In the genomic region with DNA sequence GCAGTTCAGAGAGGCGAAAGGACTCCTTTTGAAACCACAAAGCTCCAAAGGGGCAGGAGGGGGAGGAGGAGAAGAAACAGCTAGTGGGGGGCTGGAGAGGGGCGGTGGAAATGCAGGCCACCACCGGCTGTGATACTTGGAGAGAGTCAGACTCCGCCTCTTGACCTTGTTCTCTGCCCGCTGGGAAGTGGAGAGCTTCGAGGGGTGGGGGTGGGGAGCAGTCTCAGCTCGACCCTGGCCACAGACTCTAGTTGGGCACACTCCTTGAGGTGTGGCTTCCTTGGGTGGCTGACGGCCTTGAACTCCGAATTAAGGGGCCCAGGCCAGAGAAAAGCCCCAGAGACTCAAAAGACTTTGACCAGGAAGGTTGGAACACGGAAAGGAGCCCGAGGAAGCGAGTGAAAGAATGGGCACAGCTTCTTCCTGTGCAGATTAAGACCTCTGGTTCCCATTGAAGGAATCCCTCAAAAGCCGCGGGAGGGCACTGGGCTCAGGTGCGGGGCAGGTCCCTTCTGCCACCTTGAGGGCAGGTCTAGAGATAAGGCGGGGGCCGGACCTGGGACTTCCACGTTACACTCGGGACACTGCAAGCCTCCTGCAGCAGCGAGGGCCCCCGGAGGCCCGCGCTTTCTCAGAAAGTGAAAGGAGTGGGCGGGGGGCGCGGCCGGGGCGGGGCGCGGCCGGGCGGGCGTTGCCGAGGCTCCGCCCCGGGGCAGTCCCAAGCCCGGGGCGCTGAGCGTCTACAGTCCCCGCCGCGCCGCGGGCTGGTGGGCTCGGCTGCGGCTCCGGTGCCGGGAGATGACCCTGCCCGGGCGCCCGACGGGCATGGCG, we compare ENCODE assay signal across 7 mouse cellular contexts. TPM values are rescaled to one million over a fixed set of nuclear protein-coding genes. Genes with fewer than 3 reads are reported as not detected.
DNase-seq lines count a peak whose midpoint lies in the region; ATAC-seq and TF ChIP-seq lines count a peak whose summit lies in the region.

Itpka (plus strand) TSS at position 757 of the 831 bp plus-strand sequence.

- peak; percentile 44 for DNase-seq in MEL-GATA-1-ER (ENCODE audit: extremely low read depth, low read depth)
- DNase-seq in adrenal gland, postnatal 36 days, result peak; percentile 63 to 82
- DNase-seq in forebrain, postnatal 0 days, result peak; percentile 59
- DNase-seq in hindbrain, postnatal 0 days (ENCODE audit: low spot score), result peak; percentile 62
- peak; percentile 49 to 69 for DNase-seq in left cerebral cortex, postnatal 36 days (ENCODE audit: low spot score in 2 of 2)

- H3K36me3 ChIP-seq in forebrain, postnatal 0 days (ENCODE audit: insufficient read depth), result no peaks in the 10 kb centered on the region
- no peaks in the 10 kb centered on the region for H3K36me3 ChIP-seq in hindbrain, postnatal 0 days (ENCODE audit: insufficient read depth, low read length)
- H3K36me3 ChIP-seq in small intestine, adult 2 months (ENCODE audit: control insufficient read depth, insufficient read depth, low read length), result no peaks in the 10 kb centered on the region

- intact Hi-C loops in left cerebral cortex, postnatal 36 days (cut with DNase I), result loop anchor here (2.0 kb wide), 1 partner anchor 57 kb away; no protein-coding TSS in a partner anchor

- H3K4me2 ChIP-seq in forebrain, postnatal 0 days (ENCODE audit: low read depth), result peak within 1 kb of the TSS; percentile 89
- peak within 1 kb of the TSS; percentile 91 for H3K4me2 ChIP-seq in hindbrain, postnatal 0 days (ENCODE audit: low read depth, low read length)

- ATAC-seq in forebrain, postnatal 0 days, result peak; percentile 66
- peak; percentile 55; the same call in 1 of the 2 replicates for ATAC-seq in hindbrain, postnatal 0 days
- peak; percentile 38 for ATAC-seq in megakaryocyte-erythroid progenitor cell, adult 5-6 weeks (replicated peaks; ENCODE audit: low FRiP score, low TSS enrichment, poor library complexity, severe bottlenecking)

- WGBS in forebrain, postnatal 0 days, result 1% methylated on average over 49 of the region's 53 CpGs
- WGBS in hindbrain, postnatal 0 days, result under 1% methylated on average over 39 of the region's 53 CpGs
- WGBS in small intestine, adult 2 months, result under 1% methylated on average over 52 of the region's 53 CpGs

- peak within 1 kb of the TSS; percentile 56 for H3K9ac ChIP-seq in forebrain, postnatal 0 days
- H3K9ac ChIP-seq in hindbrain, postnatal 0 days (replicated peaks; ENCODE audit: low read length), result peak within 1 kb of the TSS; percentile 48

- H3K4me3 ChIP-seq in forebrain, postnatal 0 days (ENCODE audit: low read depth, low read length), result peak within 1 kb of the TSS; percentile 54
- H3K4me3 ChIP-seq in hindbrain, postnatal 0 days (ENCODE audit: low read length), result peak within 1 kb of the TSS; percentile 50
- H3K4me3 ChIP-seq in small intestine, adult 2 months (ENCODE audit: low read depth, low read length), result peak within 1 kb of the TSS; percentile 77

- H3K27me3 ChIP-seq in forebrain, postnatal 0 days (ENCODE audit: insufficient read depth, low read length), result peaks cover 30% of the 10 kb centered on the region
- H3K27me3 ChIP-seq in hindbrain, postnatal 0 days (ENCODE audit: insufficient read depth, low read length), result peaks cover 14% of the 10 kb centered on the region
- H3K27me3 ChIP-seq in small intestine, adult 2 months (ENCODE audit: control insufficient read depth, insufficient read depth, low read length), result no peaks in the 10 kb centered on the region

- H3K4me1 ChIP-seq in forebrain, postnatal 0 days (ENCODE audit: insufficient read depth), result no peaks in the 10 kb centered on the region
- H3K4me1 ChIP-seq in hindbrain, postnatal 0 days (ENCODE audit: insufficient read depth, low read length), result no peaks in the 10 kb centered on the region; the same call in 1 of the 2 replicates
- peaks cover 30% of the 10 kb centered on the region for H3K4me1 ChIP-seq in small intestine, adult 2 months (ENCODE audit: control insufficient read depth, insufficient read depth, insufficient read length, low read length)

- peak; percentile 71; the same call in 1 of the 2 replicates for TF ChIP-seq POLR2A in small intestine, adult 2 months (IDR thresholded peaks at IDR 0.05; ENCODE audit: low read depth, low read length)

- TF ChIP-seq CTCF in forebrain, postnatal 0 days (IDR thresholded peaks at IDR 0.05; ENCODE audit: low read depth), result no peak
- TF ChIP-seq CTCF in hindbrain, postnatal 0 days (IDR thresholded peaks at IDR 0.05; ENCODE audit: low read depth), result no peak
- 0 out of 2 replicates have a peak, but pooled peaks have one; percentile 12 for TF ChIP-seq CTCF in small intestine, adult 2 months (IDR thresholded peaks at IDR 0.05; ENCODE audit: extremely low read depth, insufficient read length, insufficient replicate concordance, low read depth, low read length)

- no peak within 1 kb of the TSS for H3K27ac ChIP-seq in forebrain, postnatal 0 days (ENCODE audit: low read depth, low read length)
- H3K27ac ChIP-seq in hindbrain, postnatal 0 days, result no peak within 1 kb of the TSS
- H3K27ac ChIP-seq in small intestine, adult 2 months (ENCODE audit: insufficient read depth, low read depth, low read length), result peak within 1 kb of the TSS; percentile 97

- no peaks in the 10 kb centered on the region for H3K9me3 ChIP-seq in forebrain, postnatal 0 days (ENCODE audit: low read length)
- H3K9me3 ChIP-seq in hindbrain, postnatal 0 days (ENCODE audit: low read length), result no peaks in the 10 kb centered on the region

RNA-seq across cellular contexts. Expression of gene Itpka, which starts in this region (rescaled TPM):
- 1 to 10 TPM; 3.0 to 3.2 TPM for total RNA-seq in adrenal gland, postnatal 36 days (2021)
- total RNA-seq in forebrain, postnatal 0 days (2014; rRNA removed), result 7.4 and 11.9 TPM in 2 replicates
- polyA plus RNA-seq in forebrain, postnatal 0 days (2015; fragmentation: Nextera tagmentation; extraction: Ambion mirVana), result 7.4 and 8.7 TPM in 2 replicates
- 5.8 and 8.5 TPM in 2 replicates for total RNA-seq in hindbrain, postnatal 0 days (2014; rRNA removed)
- polyA plus RNA-seq in hindbrain, postnatal 0 days (2015; fragmentation: Nextera tagmentation; extraction: Ambion mirVana), result 3.3 and 3.5 TPM in 2 replicates
- 100 to 1,000 TPM; 199 to 221 TPM for total RNA-seq in left cerebral cortex, postnatal 36 days (2021)
- not detected in 2 replicates for total RNA-seq in megakaryocyte-erythroid progenitor cell, adult 5-6 weeks (2014; fragmentation: Nextera tagmentation)
- not detected in 2 replicates for total RNA-seq in megakaryocyte-erythroid progenitor cell, adult 5-6 weeks (2017)
- polyA plus RNA-seq in small intestine, adult 2 months (2012; rRNA removed), result 21.6 and 39.7 TPM in 2 replicates

Comparison
In these comparisons a context has a peak if more than half of its experiments do, and no peak if none do; other contexts are left out.
1. RNA of gene Itpka (total RNA-seq): 199 to 221 TPM in left cerebral cortex, postnatal 36 days; 5.8 to 8.5 TPM in hindbrain, postnatal 0 days, 7.4 to 11.9 TPM in forebrain, postnatal 0 days, 3.0 to 3.2 TPM in adrenal gland, postnatal 36 days and not detected in megakaryocyte-erythroid progenitor cell, adult 5-6 weeks; every median in the first group is over 10 times any median in the second.
2. Peak in ATAC-seq in megakaryocyte-erythroid progenitor cell, adult 5-6 weeks; RNA of the gene not detected or under 1 TPM.
3. Peak in every context shown above with its lines, with median percentiles within 50 percentile points of each other: DNase-seq, ATAC-seq and H3K4me3 ChIP-seq.